Mouse (Mus musculus): ENCODE results near the gene Tekt1. TPM values are rescaled to one million over a fixed set of nuclear protein-coding genes. Genes with fewer than 3 reads are reported as not detected.

The Tekt1 gene
- polyA plus RNA-seq, 1 experiment from 2014 or later = 0.08 TPM

DNA sequence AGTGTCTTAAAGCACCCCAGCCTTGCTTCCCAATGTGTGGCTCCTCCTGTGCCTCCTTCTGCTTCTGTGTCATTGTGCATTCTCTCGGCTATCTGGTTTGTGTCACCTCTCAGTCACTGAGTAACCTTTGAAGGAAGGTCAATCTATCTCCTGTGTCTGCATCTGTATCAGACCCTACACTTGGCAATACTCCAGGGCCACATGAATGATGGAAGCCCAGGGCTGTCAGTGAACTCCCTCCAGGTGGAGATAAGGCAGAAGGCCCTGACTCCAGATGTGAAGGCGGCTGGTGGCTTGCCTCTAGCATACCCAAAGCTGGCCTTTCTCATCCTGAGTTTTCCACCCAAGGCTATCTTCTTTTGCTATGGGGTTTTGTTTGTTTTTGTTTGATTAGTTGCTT is 53.3 kb downstream of the Tekt1 start:
- Histone ChIP-seq H3K4me3 (ENCODE audit: low read depth, low read length) (no peak overlapping the region), H3K9me3 (ENCODE audit: control insufficient read depth) (no peaks in the 10 kb centered on the region), H3K27ac (ENCODE audit: low read depth, low read length) (no peak overlapping the region), H3K9ac (ENCODE audit: low read depth, low read length) (no peak overlapping the region), H3K27me3 (replicated peaks; ENCODE audit: control insufficient read depth, insufficient read depth, low read length) (peaks cover 4% of the 10 kb centered on the region), H3K4me1 (replicated peaks; ENCODE audit: control insufficient read depth, insufficient read depth, low read length) (no peaks in the 10 kb centered on the region), H3K36me3 (ENCODE audit: control insufficient read depth, insufficient read depth) (peaks cover 10% of the 10 kb centered on the region; the same call in 1 of the 2 replicates), H3K4me2 (replicated peaks; ENCODE audit: low read depth) (no peak overlapping the region)
- TF ChIP-seq CTCF (IDR thresholded peaks at IDR 0.05; ENCODE audit: low read depth) = no peak
- WGBS = 36% methylated on average over 2 of the region's 2 CpGs
- ATAC-seq = no peak

GRCm38 (mm10) chr11:72307461-72307860 is 54.8 kb downstream of the Tekt1 start:
- no peaks in the 10 kb centered on the region for H3K27me3 ChIP-seq (replicated peaks; ENCODE audit: control insufficient read depth, insufficient read depth, low read length)
- no peak overlapping the region for H3K4me2 ChIP-seq (replicated peaks; ENCODE audit: low read depth)
- WGBS = 85% methylated on average over 5 of the region's 5 CpGs
- no peaks in the 10 kb centered on the region for H3K9me3 ChIP-seq (ENCODE audit: control insufficient read depth)
- TF ChIP-seq CTCF (IDR thresholded peaks at IDR 0.05; ENCODE audit: low read depth) = no peak
- peaks cover 10% of the 10 kb centered on the region; the same call in 1 of the 2 replicates for H3K36me3 ChIP-seq (ENCODE audit: control insufficient read depth, insufficient read depth)
- no peak overlapping the region for H3K27ac ChIP-seq (ENCODE audit: low read depth, low read length)
- no peak overlapping the region for H3K4me3 ChIP-seq (ENCODE audit: low read depth, low read length)
- H3K9ac ChIP-seq (ENCODE audit: low read depth, low read length) = no peak overlapping the region
- no peaks in the 10 kb centered on the region for H3K4me1 ChIP-seq (replicated peaks; ENCODE audit: control insufficient read depth, insufficient read depth, low read length)
- no peak for ATAC-seq

- WGBS = 71% methylated on average over 7 of the region's 7 CpGs
- Histone ChIP-seq H3K36me3 (ENCODE audit: control insufficient read depth, insufficient read depth) (peaks cover 7% of the 10 kb centered on the region; the same call in 1 of the 2 replicates), H3K27ac (ENCODE audit: low read depth, low read length) (0 out of 2 replicates have a peak overlapping the region, but pooled peaks have one; percentile 41), H3K9ac (ENCODE audit: low read depth, low read length) (peak overlapping the region; percentile 55), H3K4me2 (replicated peaks; ENCODE audit: low read depth) (peak overlapping the region; percentile 70), H3K4me3 (ENCODE audit: low read depth, low read length) (peak overlapping the region; percentile 40), H3K4me1 (replicated peaks; ENCODE audit: control insufficient read depth, insufficient read depth, low read length) (no peaks in the 10 kb centered on the region), H3K9me3 (ENCODE audit: control insufficient read depth) (no peaks in the 10 kb centered on the region), H3K27me3 (replicated peaks; ENCODE audit: control insufficient read depth, insufficient read depth, low read length) (no peaks in the 10 kb centered on the region)
- no peak for TF ChIP-seq CTCF (IDR thresholded peaks at IDR 0.05; ENCODE audit: low read depth)
- ATAC-seq = no peak
Measured at GRCm38 (mm10) chr11:72302230-72302629, 60.0 kb downstream of the Tekt1 start.

- Histone ChIP-seq H3K36me3 (ENCODE audit: control insufficient read depth, insufficient read depth) (peaks cover 7% of the 10 kb centered on the region; the same call in 1 of the 2 replicates), H3K4me1 (replicated peaks; ENCODE audit: control insufficient read depth, insufficient read depth, low read length) (no peaks in the 10 kb centered on the region), H3K4me3 (ENCODE audit: low read depth, low read length) (peak within 1 kb of the TSS; percentile 40), H3K27me3 (replicated peaks; ENCODE audit: control insufficient read depth, insufficient read depth, low read length) (no peaks in the 10 kb centered on the region), H3K9ac (ENCODE audit: low read depth, low read length) (peak within 1 kb of the TSS; percentile 55), H3K27ac (ENCODE audit: low read depth, low read length) (peak within 1 kb of the TSS; percentile 41; the same call in 1 of the 2 replicates), H3K9me3 (ENCODE audit: control insufficient read depth) (no peaks in the 10 kb centered on the region), H3K4me2 (replicated peaks; ENCODE audit: low read depth) (peak within 1 kb of the TSS; percentile 70)
- TF ChIP-seq CTCF (IDR thresholded peaks at IDR 0.05; ENCODE audit: low read depth) = no peak
- peak; percentile 80 for ATAC-seq
- WGBS = 10% methylated on average over 6 of the region's 6 CpGs
Measured at GRCm38 (mm10) chr11:72301334-72301733, 60.9 kb downstream of the Tekt1 start, which contains the start of gene Xaf1. Gene Xaf1, plus strand, starts transcription at chr11:72301629.

Small RNA genes lying within 50 kb of the gene (microRNA-seq; reads per million reads assigned to microRNA genes)
- not detected for gene Mir6338

Other genes with a start within 250 kb of the Tekt1 start
- 0.68 and 0.86 TPM in 2 replicates for gene Pitpnm3, start 226.7 kb downstream of the Tekt1 start, polyA plus RNA-seq (2015; fragmentation: Nextera tagmentation; extraction: Ambion mirVana)
- gene Gm43951, start 155.6 kb downstream of the Tekt1 start, polyA plus RNA-seq (2015; fragmentation: Nextera tagmentation; extraction: Ambion mirVana) = not detected in 2 replicates
- gene 4933427D14Rik, start 155.0 kb downstream of the Tekt1 start, polyA plus RNA-seq (2015; fragmentation: Nextera tagmentation; extraction: Ambion mirVana) = 4.3 and 4.8 TPM in 2 replicates
- 642 and 665 TPM in 2 replicates for gene Txndc17, start 154.9 kb downstream of the Tekt1 start, polyA plus RNA-seq (2015; fragmentation: Nextera tagmentation; extraction: Ambion mirVana)
- gene Med31, start 146.8 kb downstream of the Tekt1 start, polyA plus RNA-seq (2015; fragmentation: Nextera tagmentation; extraction: Ambion mirVana) = 23.9 and 25.5 TPM in 2 replicates
- gene Slc13a5, start 95.2 kb downstream of the Tekt1 start, polyA plus RNA-seq (2015; fragmentation: Nextera tagmentation; extraction: Ambion mirVana) = 0.17 and 0.22 TPM in 2 replicates
- 56.1 and 59.9 TPM in 2 replicates for gene Xaf1, start 60.8 kb downstream of the Tekt1 start, polyA plus RNA-seq (2015; fragmentation: Nextera tagmentation; extraction: Ambion mirVana)
- gene Fbxo39, start 48.0 kb downstream of the Tekt1 start, polyA plus RNA-seq (2015; fragmentation: Nextera tagmentation; extraction: Ambion mirVana) = not detected in 2 replicates
- gene Smtnl2, start 49.3 kb upstream of the Tekt1 start, polyA plus RNA-seq (2015; fragmentation: Nextera tagmentation; extraction: Ambion mirVana) = 7.8 and 8.1 TPM in 2 replicates
- gene Ggt6, start 73.1 kb upstream of the Tekt1 start, polyA plus RNA-seq (2015; fragmentation: Nextera tagmentation; extraction: Ambion mirVana) = 8.1 and 8.6 TPM in 2 replicates
- gene Mybbp1a, start 78.9 kb upstream of the Tekt1 start, polyA plus RNA-seq (2015; fragmentation: Nextera tagmentation; extraction: Ambion mirVana) = 37.3 and 40.7 TPM in 2 replicates
- 19.8 and 20.5 TPM in 2 replicates for gene Spns2, start 127.5 kb upstream of the Tekt1 start, polyA plus RNA-seq (2015; fragmentation: Nextera tagmentation; extraction: Ambion mirVana)
- gene Spns3, start 188.1 kb upstream of the Tekt1 start, polyA plus RNA-seq (2015; fragmentation: Nextera tagmentation; extraction: Ambion mirVana) = 11.1 and 12.2 TPM in 2 replicates
- 34.2 and 36.2 TPM in 2 replicates for gene Ube2g1, start 244.8 kb upstream of the Tekt1 start, polyA plus RNA-seq (2015; fragmentation: Nextera tagmentation; extraction: Ambion mirVana)

All from intestine, postnatal 0 days (tissue).